Mouse (Mus musculus): ENCODE data around the gene Cwc27.

The Cwc27 gene

GRCm38 (mm10) chr13:104627169-104627909 lies 189.6 kb downstream of the Cwc27 start:
- ChIA-PET CTCF (interaction anchor here in 1 of 4 experiments (0.7 kb wide), 1 partner anchor 9 kb away, joined by 5 read pairs; no protein-coding TSS in a partner anchor), POLR2A (interaction anchor here in 1 of 4 experiments (0.6 kb wide), 1 partner anchor 479 kb away, joined by 3 read pairs; no protein-coding TSS in a partner anchor)

GRCm38 (mm10) chr13:104623130-104623891 lies 193.6 kb downstream of the Cwc27 start:
- POLR2A ChIA-PET, result interaction anchor here in 1 of 4 experiments (0.5 kb wide), 1 partner anchor 39 kb away, joined by 3 read pairs; no protein-coding TSS in a partner anchor
- CTCF ChIA-PET, result no interaction called here

GRCm38 (mm10) chr13:104622102-104622743 lies 194.7 kb downstream of the Cwc27 start:
- ChIA-PET CTCF (no interaction called here), POLR2A (no interaction called here)

- POLR2A ChIA-PET, result no interaction called here
- CTCF ChIA-PET, result no interaction called here
Measured at GRCm38 (mm10) chr13:104620423-104620822, 196.5 kb downstream of the Cwc27 start.

- CTCF ChIA-PET, result no interaction called here
- POLR2A ChIA-PET, result no interaction called here
Measured at GRCm38 (mm10) chr13:104619503-104620288, 197.2 kb downstream of the Cwc27 start.

- ChIA-PET POLR2A (no interaction called here), CTCF (interaction anchor here in 1 of 4 experiments (0.5 kb wide), 1 partner anchor 12 kb away, joined by 3 read pairs; no protein-coding TSS in a partner anchor)
Measured at GRCm38 (mm10) chr13:104617201-104617600, 199.7 kb downstream of the Cwc27 start.

GRCm38 (mm10) chr13:104615999-104616810 lies 200.7 kb downstream of the Cwc27 start:
- ChIA-PET POLR2A (no interaction called here), CTCF (no interaction called here)

GRCm38 (mm10) chr13:104615111-104615510 lies 201.8 kb downstream of the Cwc27 start:
- CTCF ChIA-PET, result interaction anchor here in 1 of 4 experiments (1.5 kb wide), 1 partner anchor 325 kb away, joined by 3 read pairs; no protein-coding TSS in a partner anchor
- POLR2A ChIA-PET, result no interaction called here

GRCm38 (mm10) chr13:104611296-104611695 lies 205.6 kb downstream of the Cwc27 start:
- ChIA-PET POLR2A (no interaction called here), CTCF (no interaction called here)

- POLR2A ChIA-PET, result no interaction called here
- CTCF ChIA-PET, result no interaction called here
Measured at GRCm38 (mm10) chr13:104610210-104611111, 206.5 kb downstream of the Cwc27 start.

GRCm38 (mm10) chr13:104608516-104608915 lies 208.4 kb downstream of the Cwc27 start:
- CTCF ChIA-PET, result no interaction called here

GRCm38 (mm10) chr13:104606786-104607580 lies 210.0 kb downstream of the Cwc27 start:
- ChIA-PET POLR2A (interaction anchor here in 2 of 4 experiments (0.7 to 1.2 kb wide), 3 partner anchors 29 to 183 kb away, joined by 3 read pairs; no protein-coding TSS in a partner anchor), CTCF (interaction anchor here in 2 of 4 experiments (0.5 to 0.6 kb wide), 2 partner anchors 90 to 169 kb away, joined by 3 to 7 read pairs; no protein-coding TSS in a partner anchor)

More at GRCm38 (mm10) chr13:104608516-104608915, 208.4 kb downstream of the Cwc27 start:
- POLR2A ChIA-PET, result interaction anchor here in 1 of 4 experiments (0.7 kb wide), 1 partner anchor 125 kb away, joined by 4 read pairs; no protein-coding TSS in a partner anchor

- ChIA-PET POLR2A (interaction anchor here in 1 of 4 experiments (0.7 kb wide), 1 partner anchor 56 kb away, joined by 4 read pairs; no protein-coding TSS in a partner anchor), CTCF (interaction anchor here in 1 of 4 experiments (0.7 kb wide), 1 partner anchor 12 kb away, joined by 3 read pairs; no protein-coding TSS in a partner anchor)
Measured at GRCm38 (mm10) chr13:104605111-104605510, 211.8 kb downstream of the Cwc27 start.

- ChIA-PET POLR2A (interaction anchor here in 1 of 4 experiments (0.6 kb wide), 1 partner anchor 177 kb away, joined by 3 read pairs; no protein-coding TSS in a partner anchor), CTCF (no interaction called here)
Measured at GRCm38 (mm10) chr13:104602197-104602596, 214.7 kb downstream of the Cwc27 start.

- CTCF ChIA-PET, result no interaction called here
- POLR2A ChIA-PET, result interaction anchor here in 1 of 4 experiments (0.6 kb wide), 1 partner anchor 178 kb away, joined by 3 read pairs; no protein-coding TSS in a partner anchor
Measured at GRCm38 (mm10) chr13:104601783-104602182, 215.2 kb downstream of the Cwc27 start.

- POLR2A ChIA-PET, result no interaction called here
- CTCF ChIA-PET, result no interaction called here
Measured at GRCm38 (mm10) chr13:104596199-104596598, 220.7 kb downstream of the Cwc27 start.
